ENCODE assay signal across 21 mouse cellular contexts in the genomic region with DNA sequence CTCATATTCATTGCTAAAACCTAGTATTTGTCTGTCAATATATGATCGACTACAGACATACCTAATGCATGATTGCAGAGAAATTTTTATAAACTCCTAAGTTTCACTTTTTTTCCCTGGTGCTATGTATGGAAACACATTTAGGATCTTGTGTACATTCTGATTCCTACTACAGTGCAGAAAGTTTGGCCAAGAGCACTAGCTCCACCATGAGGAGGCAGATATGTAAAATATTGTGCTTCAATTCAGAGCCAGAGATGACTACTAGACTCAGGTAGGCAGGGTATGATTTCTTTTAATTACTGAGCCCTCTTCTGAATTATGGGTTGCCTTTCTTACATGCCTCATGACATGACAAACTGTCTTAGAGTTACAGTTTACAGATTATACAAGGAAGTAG.
DNase-seq lines count a peak whose midpoint lies in the region; ATAC-seq and TF ChIP-seq lines count a peak whose summit lies in the region.
"Had no signal": no experiment of that assay in that cellular context is flagged by ENCODE, and none has a peak within 500 bp of the region (broad histone marks: within the 10 kb centered on the region; RNA-seq: fewer than 3 reads in every experiment).

No protein-coding gene starts in this region.

- 95% methylated on average over 1 of the region's 1 CpGs for WGBS in forebrain, postnatal 0 days
- WGBS in forebrain, embryonic 13.5 days = 86% methylated on average over 1 of the region's 1 CpGs
- 79% methylated on average over 1 of the region's 1 CpGs for WGBS in lung, embryonic 14.5 days

- H3K4me3 ChIP-seq in forebrain, postnatal 0 days (ENCODE audit: low read depth, low read length) = no peak overlapping the region
- H3K4me3 ChIP-seq in forebrain, embryonic 13.5 days = no peak overlapping the region
- no peak overlapping the region for H3K4me3 ChIP-seq in lung, embryonic 14.5 days (ENCODE audit: low read depth, low read length)
- H3K4me3 ChIP-seq in MEL (ENCODE audit: control insufficient read depth in 1 of 2, insufficient read depth in 1 of 2, low read depth in 2 of 2, low read length in 2 of 2) = no peak overlapping the region
- H3K4me3 ChIP-seq: embryonic facial prominence, embryonic 15.5 days; heart, embryonic 13.5 days; hindbrain, embryonic 15.5 days; megakaryocyte, embryonic 14.5 days had no signal

- TF ChIP-seq EP300 in MEL (IDR thresholded peaks at IDR 0.05; ENCODE audit: low read depth in 1 of 2, low read length in 2 of 2) = no peak

- H3K4me1 ChIP-seq in forebrain, postnatal 0 days (ENCODE audit: insufficient read depth) = no peaks in the 10 kb centered on the region
- H3K4me1 ChIP-seq in forebrain, embryonic 13.5 days = no peaks in the 10 kb centered on the region
- no peaks in the 10 kb centered on the region for H3K4me1 ChIP-seq in lung, embryonic 14.5 days (ENCODE audit: insufficient read depth)
- H3K4me1 ChIP-seq in MEL (ENCODE audit: control insufficient read depth in 1 of 2, insufficient read depth in 2 of 2, low read length in 2 of 2) = no peaks in the 10 kb centered on the region
- H3K4me1 ChIP-seq: embryonic facial prominence, embryonic 15.5 days; heart, embryonic 13.5 days; hindbrain, embryonic 15.5 days; megakaryocyte, embryonic 14.5 days had no signal

- no peak for TF ChIP-seq POLR2A in MEL (IDR thresholded peaks at IDR 0.05; ENCODE audit: control insufficient read depth in 1 of 2, insufficient read depth in 1 of 2, low read depth in 1 of 2, low read length in 2 of 2, poor library complexity in 1 of 2)
- TF ChIP-seq POLR2A in brain, embryonic 14.5 days (IDR thresholded peaks at IDR 0.05; ENCODE audit: borderline replicate concordance, extremely low read depth, insufficient read depth, insufficient read length, poor library complexity, severe bottlenecking) = no peak

- no peaks in the 10 kb centered on the region for H3K27me3 ChIP-seq in forebrain, postnatal 0 days (ENCODE audit: insufficient read depth, low read length)
- no peaks in the 10 kb centered on the region for H3K27me3 ChIP-seq in forebrain, embryonic 13.5 days
- no peaks in the 10 kb centered on the region for H3K27me3 ChIP-seq in lung, embryonic 14.5 days (ENCODE audit: insufficient read depth, low read length)
- no peaks in the 10 kb centered on the region for H3K27me3 ChIP-seq in MEL (ENCODE audit: control insufficient read depth in 1 of 2, insufficient read depth in 2 of 2, low read length in 2 of 2)
- H3K27me3 ChIP-seq: embryonic facial prominence, embryonic 15.5 days; heart, embryonic 13.5 days; hindbrain, embryonic 15.5 days; megakaryocyte, embryonic 14.5 days had no signal

- H3K79me2 ChIP-seq in MEL (ENCODE audit: control insufficient read depth, insufficient read depth, low read length, poor library complexity) = no peaks in the 10 kb centered on the region

- peak; percentile 21 for DNase-seq in forebrain, postnatal 0 days
- peak; percentile 12 for DNase-seq in lung, embryonic 14.5 days
- DNase-seq in lung, adult 18-20 months = no peak
- DNase-seq in MEL (ENCODE audit: low read depth, low spot score) = no peak
- peak; percentile 46 for DNase-seq in brain, embryonic 14.5 days (ENCODE audit: low read depth)
- no peak for DNase-seq in ovary, adult 18-20 months (ENCODE audit: low spot score)
- DNase-seq: gastrocnemius, postnatal 14 days; heart, adult 18-20 months; heart, postnatal 36 days; kidney, adult 11 months; left cerebral cortex, postnatal 4 days; liver; right cerebral cortex, postnatal 14 days; thymus, adult 2 months had no signal

- ATAC-seq in forebrain, postnatal 0 days = no peak
- ATAC-seq in forebrain, embryonic 13.5 days = no peak
- no peak for ATAC-seq in lung, embryonic 14.5 days (ENCODE audit: insufficient read depth)
- no peak for ATAC-seq in megakaryocyte-erythroid progenitor cell, adult 5-6 weeks (replicated peaks; ENCODE audit: low FRiP score, low TSS enrichment, poor library complexity, severe bottlenecking)

- peak; percentile 23 for TF ChIP-seq RAD21 in MEL (IDR thresholded peaks at IDR 0.05; ENCODE audit: low read depth, low read length)

- H3K36me3 ChIP-seq in forebrain, postnatal 0 days (ENCODE audit: insufficient read depth) = no peaks in the 10 kb centered on the region
- no peaks in the 10 kb centered on the region for H3K36me3 ChIP-seq in forebrain, embryonic 13.5 days (ENCODE audit: poor library complexity, severe bottlenecking)
- H3K36me3 ChIP-seq in lung, embryonic 14.5 days (ENCODE audit: insufficient read depth) = no peaks in the 10 kb centered on the region
- no peaks in the 10 kb centered on the region for H3K36me3 ChIP-seq in MEL (ENCODE audit: control insufficient read depth in 1 of 2, insufficient read depth in 2 of 2, low read length in 2 of 2)
- H3K36me3 ChIP-seq: embryonic facial prominence, embryonic 15.5 days; G1E; heart, embryonic 13.5 days; hindbrain, embryonic 15.5 days had no signal

- no peak overlapping the region for H3K4me2 ChIP-seq in forebrain, postnatal 0 days (ENCODE audit: low read depth)
- H3K4me2 ChIP-seq in forebrain, embryonic 13.5 days = no peak overlapping the region
- no peak overlapping the region for H3K4me2 ChIP-seq in lung, embryonic 14.5 days
- H3K4me2 ChIP-seq: embryonic facial prominence, embryonic 15.5 days; heart, embryonic 13.5 days; hindbrain, embryonic 15.5 days had no signal

- peak; percentile 45 for TF ChIP-seq CTCF in forebrain, postnatal 0 days (IDR thresholded peaks at IDR 0.05; ENCODE audit: low read depth)
- no peak for TF ChIP-seq CTCF in lung, embryonic 14.5 days (IDR thresholded peaks at IDR 0.05; ENCODE audit: low read depth)
- TF ChIP-seq CTCF in MEL (IDR thresholded peaks at IDR 0.05 in 2 of 3, conservative IDR thresholded peaks at IDR 0.05 in 1 of 3; ENCODE audit: control insufficient read depth in 1 of 3, insufficient read depth in 1 of 3, low read depth in 2 of 3, low read length in 3 of 3, poor library complexity in 1 of 3, severe bottlenecking in 1 of 3) = peak in 1 of 3 experiments; percentile 15; a peak in 1 of 6 replicates
- TF ChIP-seq CTCF in brain, embryonic 14.5 days (IDR thresholded peaks at IDR 0.05; ENCODE audit: borderline replicate concordance, extremely low read depth, insufficient read depth, insufficient read length) = peak; percentile 10; the same call in 1 of the 2 replicates

- H3K27ac ChIP-seq in forebrain, postnatal 0 days (ENCODE audit: low read depth, low read length) = no peak overlapping the region
- H3K27ac ChIP-seq in forebrain, embryonic 13.5 days = no peak overlapping the region
- no peak overlapping the region for H3K27ac ChIP-seq in lung, embryonic 14.5 days (ENCODE audit: low read depth)
- no peak overlapping the region for H3K27ac ChIP-seq in MEL (ENCODE audit: control insufficient read depth, low read depth, low read length)
- H3K27ac ChIP-seq: embryonic facial prominence, embryonic 15.5 days; heart, embryonic 13.5 days; hindbrain, embryonic 15.5 days had no signal

- H3K9me3 ChIP-seq in forebrain, postnatal 0 days (ENCODE audit: low read length) = no peaks in the 10 kb centered on the region
- no peaks in the 10 kb centered on the region for H3K9me3 ChIP-seq in forebrain, embryonic 13.5 days (replicated peaks)
- H3K9me3 ChIP-seq in lung, embryonic 14.5 days (ENCODE audit: low read depth, low read length) = no peaks in the 10 kb centered on the region
- no peaks in the 10 kb centered on the region for H3K9me3 ChIP-seq in MEL (replicated peaks; ENCODE audit: insufficient read depth, low read length)
- H3K9me3 ChIP-seq: embryonic facial prominence, embryonic 15.5 days; G1E; heart, embryonic 13.5 days; hindbrain, embryonic 15.5 days; megakaryocyte, embryonic 14.5 days had no signal

- H3K9ac ChIP-seq in forebrain, postnatal 0 days = no peak overlapping the region
- no peak overlapping the region for H3K9ac ChIP-seq in forebrain, embryonic 13.5 days
- H3K9ac ChIP-seq in lung, embryonic 14.5 days = no peak overlapping the region
- no peak overlapping the region for H3K9ac ChIP-seq in MEL (ENCODE audit: control insufficient read depth, low read depth, low read length, poor library complexity, severe bottlenecking)
- H3K9ac ChIP-seq: embryonic facial prominence, embryonic 15.5 days; heart, embryonic 13.5 days; hindbrain, embryonic 15.5 days had no signal

TF ChIP-seq in MEL, 35 proteins besides CTCF, POLR2A, EP300 and RAD21:
- TF ChIP-seq NRF1 (IDR thresholded peaks at IDR 0.05; ENCODE audit: insufficient read depth, low read depth, low read length, poor library complexity, severe bottlenecking) (no peak), SMC3 (IDR thresholded peaks at IDR 0.05; ENCODE audit: low read depth, low read length) (peak; percentile 36; the same call in 1 of the 2 replicates), ZC3H11A (IDR thresholded peaks at IDR 0.05; ENCODE audit: low read depth, low read length) (peak; percentile 45)

Comparison
In these comparisons a context has a peak if more than half of its experiments do, and no peak if none do; other contexts are left out.
1. DNase-seq: peak in forebrain, postnatal 0 days (single experiment), lung, embryonic 14.5 days (single experiment) and brain, embryonic 14.5 days (single experiment); none in lung, adult 18-20 months (0 of 2), MEL (single experiment) and ovary, adult 18-20 months (single experiment).